Mouse (Mus musculus): ENCODE measurements at regions not wholly inside any gene's neighbourhood (a gene's known extent, or its start where the extent isn't known, plus 50 kb on each side); places are given as distances from the start of the nearest gene placed in this dataset.

DNA sequence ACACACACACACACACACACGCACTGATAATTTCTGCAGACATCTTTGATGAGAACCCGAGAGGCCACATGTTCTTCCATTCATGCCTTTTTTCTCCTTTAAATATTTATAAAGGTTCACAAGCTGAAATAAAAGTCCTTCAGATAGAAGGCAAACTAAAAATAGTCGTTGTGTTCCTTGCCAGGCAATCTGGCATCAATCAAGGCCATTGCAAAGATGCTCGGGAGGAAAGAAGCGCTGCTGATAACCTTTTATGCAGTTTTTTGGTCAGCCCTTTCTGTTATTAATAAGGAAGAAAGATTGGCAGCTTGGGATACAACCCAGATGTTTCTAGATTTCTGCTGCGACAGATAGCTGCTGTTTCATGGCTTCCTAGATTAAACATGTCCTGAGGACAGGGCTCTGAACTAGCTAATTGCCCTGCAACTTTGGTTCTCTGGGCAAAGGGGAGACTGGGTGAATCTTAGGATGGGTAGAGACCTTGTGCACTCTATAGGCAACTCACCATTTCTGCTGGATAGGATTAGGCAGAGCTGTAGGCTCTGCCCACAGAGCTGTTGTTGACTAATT is 238.4 kb downstream of the Ets1 start:
- TF ChIP-seq CTCF (IDR thresholded peaks at IDR 0.05; ENCODE audit: low read depth) (no peak), EP300 (IDR thresholded peaks at IDR 0.05; ENCODE audit: low read depth) (no peak)
